In the genomic region with DNA sequence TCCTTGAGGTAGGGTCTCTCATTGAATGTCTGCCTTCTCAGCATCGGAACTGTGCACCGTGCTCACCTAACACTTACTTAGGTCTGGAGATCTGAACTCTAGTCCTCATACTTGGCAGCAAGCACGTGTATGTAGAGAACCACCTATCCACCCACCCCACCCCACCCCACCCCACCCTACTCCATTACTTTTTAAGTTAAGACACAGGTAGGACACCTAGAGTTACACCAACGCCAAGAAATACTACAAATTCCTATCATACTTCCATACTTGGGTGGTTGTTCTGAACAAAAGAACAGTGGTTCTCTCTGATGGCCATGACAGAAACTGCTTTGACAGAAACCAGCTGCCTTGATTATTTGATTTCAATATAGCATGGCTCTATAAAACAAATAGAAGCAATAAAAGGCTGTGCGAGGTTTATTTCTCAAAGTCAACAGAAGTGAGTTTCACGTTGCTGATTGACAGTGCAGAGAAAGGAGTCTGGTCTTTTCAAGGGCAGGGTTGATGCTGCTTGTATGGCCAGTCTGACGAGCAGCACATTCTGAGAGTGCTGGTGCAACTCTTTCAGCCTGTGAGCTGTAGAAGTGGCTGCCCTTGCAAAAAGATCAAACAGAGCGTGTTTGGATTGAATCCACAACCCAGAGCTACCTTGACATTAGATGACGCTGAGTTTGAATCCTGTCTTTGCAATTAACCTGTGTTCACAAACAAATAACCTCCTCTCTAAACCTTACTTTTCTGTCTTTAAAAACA, we compare ENCODE assay signal across 27 mouse cellular contexts. TPM values are rescaled to one million over a fixed set of nuclear protein-coding genes. Genes with fewer than 3 reads are reported as not detected.
DNase-seq lines count a peak whose midpoint lies in the region; ATAC-seq lines count a peak whose summit lies in the region.
"Had no signal": no experiment of that assay in that cellular context is flagged by ENCODE, and none has a peak within 500 bp of the region (broad histone marks: within the 10 kb centered on the region; RNA-seq: fewer than 3 reads in every experiment).

No protein-coding gene starts in this region.

- peak; percentile 10 for DNase-seq in embryonic facial prominence, embryonic 14.5 days (ENCODE audit: low spot score)
- DNase-seq in embryonic facial prominence, embryonic 10.5 days (ENCODE audit: low spot score), result no peak
- DNase-seq in lung, postnatal 10 days, result no peak
- peak; percentile 21 for DNase-seq in ZHBTc4 (ENCODE audit: low read depth, low spot score)
- peak; percentile 13 to 39 for DNase-seq in adrenal gland, postnatal 36 days
- no peak for DNase-seq in left cerebral cortex, adult 18-20 months (ENCODE audit: low spot score in 2 of 2)
- DNase-seq: cerebellum, adult 11 months; cerebellum, adult 8-10 months; cerebellum, postnatal 14 days; embryo, embryonic 11 days; gastrocnemius, postnatal 10 days; heart, adult 2 months; kidney, adult 18-20 months had no signal

- no peak overlapping the region for H3K27ac ChIP-seq in embryonic facial prominence, embryonic 14.5 days (replicated peaks; ENCODE audit: low read depth, low read length)
- no peak overlapping the region for H3K27ac ChIP-seq in embryonic facial prominence, embryonic 10.5 days (replicated peaks)
- H3K27ac ChIP-seq in lung, embryonic 16.5 days (ENCODE audit: low read length), result peak overlapping the region; percentile 66
- H3K27ac ChIP-seq: embryonic facial prominence, embryonic 12.5 days; forebrain, embryonic 12.5 days; heart, adult 2 months; hindbrain, embryonic 10.5 days; hindbrain, embryonic 14.5 days; intestine, embryonic 15.5 days had no signal

- H3K4me1 ChIP-seq in embryonic facial prominence, embryonic 14.5 days (ENCODE audit: control insufficient read depth, insufficient read depth, low read length), result no peaks in the 10 kb centered on the region
- no peaks in the 10 kb centered on the region for H3K4me1 ChIP-seq in embryonic facial prominence, embryonic 10.5 days
- H3K4me1 ChIP-seq in lung, embryonic 16.5 days (replicated peaks; ENCODE audit: control insufficient read depth, insufficient read depth, low read length), result no peaks in the 10 kb centered on the region
- H3K4me1 ChIP-seq: embryonic facial prominence, embryonic 12.5 days; forebrain, embryonic 12.5 days; hindbrain, embryonic 10.5 days; intestine, embryonic 15.5 days had no signal

- no peak overlapping the region for H3K4me2 ChIP-seq in embryonic facial prominence, embryonic 14.5 days (ENCODE audit: low read depth, low read length)
- H3K4me2 ChIP-seq in lung, embryonic 16.5 days (ENCODE audit: low read depth, low read length), result no peak overlapping the region
- H3K4me2 ChIP-seq: embryonic facial prominence, embryonic 12.5 days; forebrain, embryonic 12.5 days; heart, embryonic 11.5 days; hindbrain, embryonic 14.5 days; intestine, embryonic 15.5 days had no signal

- no peak overlapping the region for H3K9ac ChIP-seq in embryonic facial prominence, embryonic 14.5 days (ENCODE audit: low read depth, low read length)
- H3K9ac ChIP-seq in lung, embryonic 16.5 days (ENCODE audit: low read length), result no peak overlapping the region
- H3K9ac ChIP-seq: embryonic facial prominence, embryonic 12.5 days; forebrain, embryonic 12.5 days; hindbrain, embryonic 14.5 days; intestine, embryonic 15.5 days had no signal

- no peaks in the 10 kb centered on the region for H3K9me3 ChIP-seq in embryonic facial prominence, embryonic 14.5 days (ENCODE audit: control insufficient read depth, low read length)
- H3K9me3 ChIP-seq in embryonic facial prominence, embryonic 10.5 days, result no peaks in the 10 kb centered on the region
- no peaks in the 10 kb centered on the region for H3K9me3 ChIP-seq in lung, embryonic 16.5 days (ENCODE audit: control insufficient read depth, low read length)
- H3K9me3 ChIP-seq: embryonic facial prominence, embryonic 12.5 days; forebrain, embryonic 12.5 days; G1E; hindbrain, embryonic 10.5 days; intestine, embryonic 15.5 days had no signal

- 62% methylated on average over 9 of the region's 9 CpGs for WGBS in embryonic facial prominence, embryonic 14.5 days
- 75% methylated on average over 9 of the region's 9 CpGs for WGBS in embryonic facial prominence, embryonic 10.5 days
- 44% methylated on average over 9 of the region's 9 CpGs for WGBS in lung, embryonic 16.5 days

- H3K36me3 ChIP-seq in embryonic facial prominence, embryonic 14.5 days (ENCODE audit: control insufficient read depth, insufficient read depth, low read length), result no peaks in the 10 kb centered on the region
- H3K36me3 ChIP-seq in embryonic facial prominence, embryonic 10.5 days (replicated peaks), result no peaks in the 10 kb centered on the region
- H3K36me3 ChIP-seq in lung, embryonic 16.5 days (ENCODE audit: control insufficient read depth, insufficient read depth, low read length), result no peaks in the 10 kb centered on the region
- H3K36me3 ChIP-seq: embryonic facial prominence, embryonic 12.5 days; forebrain, embryonic 12.5 days; G1E; hindbrain, embryonic 10.5 days; intestine, embryonic 15.5 days had no signal

- H3K4me3 ChIP-seq in embryonic facial prominence, embryonic 14.5 days (ENCODE audit: low read depth, low read length), result no peak overlapping the region
- no peak overlapping the region for H3K4me3 ChIP-seq in embryonic facial prominence, embryonic 10.5 days
- H3K4me3 ChIP-seq in lung, embryonic 16.5 days (ENCODE audit: low read length), result no peak overlapping the region
- H3K4me3 ChIP-seq: embryonic facial prominence, embryonic 12.5 days; forebrain, embryonic 12.5 days; heart, adult 2 months; hindbrain, embryonic 10.5 days; intestine, embryonic 15.5 days had no signal

- no peaks in the 10 kb centered on the region for H3K27me3 ChIP-seq in embryonic facial prominence, embryonic 14.5 days (replicated peaks; ENCODE audit: control insufficient read depth, insufficient read depth, low read length)
- H3K27me3 ChIP-seq in embryonic facial prominence, embryonic 10.5 days (replicated peaks; ENCODE audit: low read depth, poor library complexity, severe bottlenecking), result no peaks in the 10 kb centered on the region
- H3K27me3 ChIP-seq in lung, embryonic 16.5 days (ENCODE audit: control insufficient read depth, insufficient read depth, low read depth, low read length), result no peaks in the 10 kb centered on the region
- H3K27me3 ChIP-seq: embryonic facial prominence, embryonic 12.5 days; forebrain, embryonic 12.5 days; intestine, embryonic 15.5 days had no signal

- no peak; the same call in 1 of the 2 replicates for ATAC-seq in embryonic facial prominence, embryonic 14.5 days (ENCODE audit: low read depth)
- ATAC-seq in lung, embryonic 16.5 days (ENCODE audit: low read depth), result peak; percentile 57
- ATAC-seq: CD4-positive, CD25-positive, alpha-beta regulatory T cell, adult 4 months; forebrain, embryonic 16.5 days; intestine, embryonic 15.5 days had no signal

RNA-seq across cellular contexts. Expression of a gene that starts 11.2 kb away (rescaled TPM):
- 20.3 and 20.4 TPM in 2 replicates for polyA plus RNA-seq in embryonic facial prominence, embryonic 14.5 days (2014; fragmentation: Nextera tagmentation; extraction: Ambion mirVana)
- polyA plus RNA-seq in embryonic facial prominence, embryonic 10.5 days (2016; fragmentation: Nextera tagmentation; extraction: Ambion mirVana), result 19.7 and 22.4 TPM in 2 replicates
- 19.4 and 22.2 TPM in 2 replicates for polyA plus RNA-seq in lung, embryonic 16.5 days (2015; fragmentation: Nextera tagmentation; extraction: Ambion mirVana)
- 10 to 100 TPM; 19.4 to 21.4 TPM for total RNA-seq in adrenal gland, postnatal 36 days (2021)
- 10 to 100 TPM; 14.5 to 17.8 TPM for total RNA-seq in left cerebral cortex, adult 18-20 months (2021)

RNA-seq across cellular contexts. Expression of a gene that starts 11.4 kb away (rescaled TPM):
- polyA plus RNA-seq in embryonic facial prominence, embryonic 14.5 days (2014; fragmentation: Nextera tagmentation; extraction: Ambion mirVana), result 14.9 and 16.9 TPM in 2 replicates
- polyA plus RNA-seq in embryonic facial prominence, embryonic 10.5 days (2016; fragmentation: Nextera tagmentation; extraction: Ambion mirVana), result 21.5 and 22.5 TPM in 2 replicates
- 24.8 and 25.3 TPM in 2 replicates for polyA plus RNA-seq in lung, embryonic 16.5 days (2015; fragmentation: Nextera tagmentation; extraction: Ambion mirVana)
- total RNA-seq in adrenal gland, postnatal 36 days (2021), result 10 to 100 TPM in 1 of 2 experiments, 1 to 10 TPM in 1; 9.0 to 10.2 TPM
- 1 to 10 TPM; 6.9 to 7.6 TPM for total RNA-seq in left cerebral cortex, adult 18-20 months (2021)

RNA-seq across cellular contexts. Expression of a gene that starts 19.4 kb away (rescaled TPM):
- not detected in 2 replicates for polyA plus RNA-seq in embryonic facial prominence, embryonic 14.5 days (2014; fragmentation: Nextera tagmentation; extraction: Ambion mirVana)
- polyA plus RNA-seq in embryonic facial prominence, embryonic 10.5 days (2016; fragmentation: Nextera tagmentation; extraction: Ambion mirVana), result not detected in 2 replicates
- polyA plus RNA-seq in lung, embryonic 16.5 days (2015; fragmentation: Nextera tagmentation; extraction: Ambion mirVana), result not detected in 2 replicates
- not detected for total RNA-seq in adrenal gland, postnatal 36 days (2021)
- total RNA-seq in left cerebral cortex, adult 18-20 months (2021), result under 1 TPM in 1 of 2 experiments, not detected in 1; 0.21 TPM
- total RNA-seq: common myeloid progenitor, adult 5-6 weeks; gastrocnemius, postnatal 10 days; gastrocnemius, postnatal 4 days; heart, adult 2 months; heart, postnatal 25 days had no signal
- polyA plus RNA-seq: embryonic facial prominence, embryonic 12.5 days; forebrain, embryonic 12.5 days; forebrain, embryonic 16.5 days; G1E; heart, embryonic 11.5 days; heart, embryonic 16.5 days; hindbrain, embryonic 10.5 days; hindbrain, embryonic 14.5 days had no signal

RNA-seq across cellular contexts. Expression of a gene that starts 41.4 kb away (rescaled TPM):
- polyA plus RNA-seq in embryonic facial prominence, embryonic 14.5 days (2014; fragmentation: Nextera tagmentation; extraction: Ambion mirVana), result 39.5 and 41.6 TPM in 2 replicates
- polyA plus RNA-seq in embryonic facial prominence, embryonic 10.5 days (2016; fragmentation: Nextera tagmentation; extraction: Ambion mirVana), result 82.1 and 87.5 TPM in 2 replicates
- 51.4 and 54.3 TPM in 2 replicates for polyA plus RNA-seq in lung, embryonic 16.5 days (2015; fragmentation: Nextera tagmentation; extraction: Ambion mirVana)
- 10 to 100 TPM; 36.6 to 44.3 TPM for total RNA-seq in adrenal gland, postnatal 36 days (2021)
- total RNA-seq in left cerebral cortex, adult 18-20 months (2021), result 10 to 100 TPM; 45.6 to 49.8 TPM

RNA-seq across cellular contexts. Expression of a gene that starts 41.9 kb away (rescaled TPM):
- polyA plus RNA-seq in embryonic facial prominence, embryonic 14.5 days (2014; fragmentation: Nextera tagmentation; extraction: Ambion mirVana), result 7.3 and 7.4 TPM in 2 replicates
- 12.0 and 14.7 TPM in 2 replicates for polyA plus RNA-seq in embryonic facial prominence, embryonic 10.5 days (2016; fragmentation: Nextera tagmentation; extraction: Ambion mirVana)
- 9.8 TPM in 2 replicates for polyA plus RNA-seq in lung, embryonic 16.5 days (2015; fragmentation: Nextera tagmentation; extraction: Ambion mirVana)
- total RNA-seq in adrenal gland, postnatal 36 days (2021), result 10 to 100 TPM; 15.1 to 18.2 TPM
- total RNA-seq in left cerebral cortex, adult 18-20 months (2021), result 1 to 10 TPM; 6.5 to 6.9 TPM

Comparison
In these comparisons a context has a peak if more than half of its experiments do, and no peak if none do; other contexts are left out.
1. DNase-seq: peak in embryonic facial prominence, embryonic 14.5 days (single experiment), ZHBTc4 (single experiment) and adrenal gland, postnatal 36 days (2 of 2); none in embryonic facial prominence, embryonic 10.5 days (single experiment), lung, postnatal 10 days (single experiment) and left cerebral cortex, adult 18-20 months (0 of 2).